Mouse (Mus musculus) kidney, adult 9 months (tissue): Measurements from ENCODE around the gene Txndc8.
A peak's percentile ranks its signal among the peaks of the same experiment; 100 is the strongest.

Experiments used
- DNase-seq: peaks from one replicate; pipeline ENCODE4 v3.0.0; 2022

The Txndc8 gene

DNA sequence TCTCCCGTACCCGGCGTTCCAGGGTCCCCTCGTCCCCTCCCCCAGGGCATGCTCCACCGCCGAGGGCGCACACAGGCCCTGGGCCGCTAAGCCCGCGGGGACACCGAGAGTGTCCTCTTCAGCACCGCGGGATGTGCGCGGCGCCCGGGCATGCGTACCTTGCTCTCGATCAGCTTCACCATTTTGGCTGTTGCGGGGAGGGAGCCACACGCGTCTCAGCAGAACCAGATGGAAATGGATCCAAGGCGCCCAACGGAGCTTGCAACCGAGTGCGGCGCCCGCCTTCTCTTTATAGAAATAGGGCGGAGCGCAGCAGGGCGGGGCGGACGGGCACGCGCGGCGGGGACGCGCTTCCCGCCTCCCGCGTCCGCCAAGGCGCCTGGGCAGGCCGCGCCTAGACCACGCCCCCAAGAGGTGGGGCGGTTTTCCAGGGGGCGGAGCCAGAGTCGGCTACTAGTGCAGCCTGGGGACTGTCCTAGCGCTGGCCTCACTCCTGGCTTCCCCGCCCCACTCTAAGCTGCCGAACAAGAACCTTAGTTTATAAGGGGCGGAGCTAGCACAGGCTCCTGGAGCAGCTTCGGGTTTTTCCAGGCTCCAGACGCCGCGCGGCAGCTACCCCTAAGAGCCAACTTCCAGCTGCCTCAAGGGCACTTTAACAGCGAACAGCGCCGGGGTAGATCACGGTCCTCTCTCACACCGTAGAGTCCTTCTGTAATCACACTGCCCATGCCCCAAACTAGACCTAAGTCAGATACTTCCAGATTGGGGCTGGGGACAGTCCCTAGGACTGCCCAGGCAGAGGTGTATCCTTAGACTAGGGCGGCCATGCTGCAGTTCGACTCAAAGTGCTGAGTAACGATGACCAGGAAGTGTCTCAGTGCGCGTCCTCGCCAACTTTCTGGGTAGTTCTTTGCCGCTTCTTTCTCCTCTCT lies 52.6 kb downstream of the Txndc8 start, which contains the start of gene Txn1:
Txn1 (minus strand) TSS at position 383 of the 932 bp plus-strand sequence.
- peak; percentile 99 for DNase-seq

- DNase-seq = peak; percentile 83
These were observed 53.4 kb downstream of the Txndc8 start for GRCm38 (mm10) chr4:57955544-57955958.

DNA sequence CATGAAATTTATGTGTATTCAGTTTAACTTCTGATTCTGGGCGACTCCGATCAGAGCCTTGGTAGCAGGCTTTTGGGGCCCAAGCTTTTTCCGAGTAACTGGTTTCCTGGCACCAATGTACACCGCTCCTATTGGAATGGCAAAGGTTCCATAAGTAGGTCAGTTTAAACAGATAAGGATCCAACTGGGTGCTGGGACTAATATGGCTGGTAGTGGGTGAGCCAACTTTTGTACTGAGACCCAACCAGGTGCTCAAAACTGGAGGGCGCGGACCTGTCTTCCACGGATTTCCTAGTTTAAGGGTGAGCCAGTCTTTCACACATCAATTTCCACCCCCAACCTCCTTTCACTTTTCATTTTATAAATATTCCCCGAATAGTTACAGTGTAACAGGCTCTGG lies 53.9 kb downstream of the Txndc8 start:
- DNase-seq = no peak

- DNase-seq = peak; percentile 28
These were observed 54.3 kb downstream of the Txndc8 start for GRCm38 (mm10) chr4:57954580-57954979.

DNA sequence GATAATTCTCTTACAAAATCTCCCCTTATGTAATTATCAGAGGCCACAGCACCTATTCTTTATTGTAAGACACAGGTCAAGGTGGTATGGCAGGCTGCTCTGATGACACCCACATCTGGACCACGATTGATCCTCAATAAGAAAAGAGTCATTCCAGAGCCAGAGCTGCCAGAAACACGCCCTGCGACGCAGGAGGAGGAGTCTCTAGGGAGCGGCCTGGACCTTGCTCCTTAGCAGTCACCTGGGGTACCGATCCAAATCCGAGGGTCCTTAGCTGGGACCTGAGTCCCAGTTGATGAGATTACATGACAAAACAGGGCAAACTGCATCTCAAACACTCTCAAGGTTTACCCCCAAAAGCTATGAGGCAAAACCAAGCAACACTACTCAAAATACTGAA lies 55.1 kb downstream of the Txndc8 start:
- peak; percentile 73 for DNase-seq

DNA sequence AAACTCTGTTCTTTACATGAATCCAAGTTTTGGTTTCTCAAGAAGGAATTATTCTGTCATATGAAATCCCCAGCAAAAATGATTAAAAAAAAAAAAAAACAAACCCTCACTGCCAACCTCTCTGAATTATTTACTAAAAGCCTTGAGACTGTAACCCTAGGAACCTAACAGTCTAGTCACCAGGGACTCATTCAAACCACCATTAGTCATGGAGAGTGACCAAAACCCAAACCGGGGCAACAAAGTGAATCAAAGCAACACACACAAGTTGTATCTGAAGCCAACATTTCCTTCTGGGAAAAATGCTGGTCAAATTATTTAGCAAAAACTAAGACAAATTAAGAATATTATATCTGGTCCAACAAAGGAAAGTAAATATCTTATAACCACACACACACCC lies 56.0 kb downstream of the Txndc8 start:
- DNase-seq = peak; percentile 51

DNA sequence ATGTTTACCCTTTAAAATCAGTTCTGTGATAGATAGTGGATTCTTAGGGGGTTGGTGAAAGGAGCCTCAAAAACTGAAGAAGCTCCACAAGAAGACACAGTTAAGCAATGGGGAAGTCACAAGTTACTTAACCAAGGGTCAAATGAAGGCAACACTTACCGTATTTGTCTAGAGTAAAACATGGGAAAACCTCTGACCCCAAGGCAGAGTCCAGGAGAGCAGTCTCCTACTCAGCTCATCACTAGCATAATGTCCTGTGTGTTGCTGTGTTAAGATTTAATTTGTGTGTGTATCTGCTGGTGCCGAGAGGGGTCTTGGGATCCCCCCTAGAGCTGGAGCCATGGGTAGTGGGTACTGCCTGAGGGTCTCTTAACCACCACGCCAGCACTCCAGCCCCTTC lies 56.5 kb downstream of the Txndc8 start:
- peak; percentile 80 for DNase-seq

GRCm38 (mm10) chr4:57949866-57950265 lies 59.1 kb downstream of the Txndc8 start:
- DNase-seq = peak; percentile 78

DNA sequence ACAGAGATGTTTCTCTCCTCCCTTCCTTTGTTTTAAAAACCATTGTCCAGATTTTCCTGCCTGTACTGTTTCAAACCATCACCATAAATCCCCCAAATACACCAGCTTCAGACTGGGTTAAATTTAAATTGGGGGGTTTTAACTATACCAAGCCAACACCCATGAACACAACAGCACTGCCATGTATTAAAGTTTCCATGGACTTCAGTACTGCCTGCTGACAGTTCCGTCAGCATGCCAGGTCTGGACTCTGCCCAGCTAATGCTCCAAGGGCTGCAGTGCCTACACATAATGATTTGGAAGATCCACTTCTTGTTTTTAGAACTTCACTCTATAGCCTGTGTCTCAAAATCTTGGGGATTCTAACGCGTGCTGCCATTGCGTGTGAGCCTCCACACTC lies 61.4 kb downstream of the Txndc8 start:
- DNase-seq = peak; percentile 34

GRCm38 (mm10) chr4:57947036-57947435 lies 61.9 kb downstream of the Txndc8 start:
- no peak for DNase-seq

DNA sequence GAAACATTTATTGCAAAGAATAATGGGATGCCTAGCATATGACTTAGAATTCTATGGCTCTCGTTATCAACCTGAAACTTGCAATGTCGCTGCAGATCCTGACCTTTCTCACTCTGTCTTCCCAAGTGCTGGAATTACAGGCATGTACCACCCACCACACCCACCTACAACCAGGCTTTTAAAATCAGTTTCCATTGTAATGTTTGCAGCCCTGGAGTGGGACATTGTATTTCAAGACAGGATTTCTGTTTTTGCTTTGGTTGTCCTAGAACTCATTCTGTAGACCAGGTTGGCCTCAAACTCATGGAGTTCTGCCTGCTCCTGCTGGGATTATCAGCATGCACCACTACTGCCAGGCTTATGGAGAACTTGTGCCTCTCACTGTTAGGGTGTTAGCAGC lies 66.0 kb downstream of the Txndc8 start:
- DNase-seq = no peak

- DNase-seq = no peak
These were observed 68.3 kb downstream of the Txndc8 start for GRCm38 (mm10) chr4:57940631-57941030.

- no peak for DNase-seq
These were observed 71.6 kb downstream of the Txndc8 start for GRCm38 (mm10) chr4:57937292-57937691.

DNA sequence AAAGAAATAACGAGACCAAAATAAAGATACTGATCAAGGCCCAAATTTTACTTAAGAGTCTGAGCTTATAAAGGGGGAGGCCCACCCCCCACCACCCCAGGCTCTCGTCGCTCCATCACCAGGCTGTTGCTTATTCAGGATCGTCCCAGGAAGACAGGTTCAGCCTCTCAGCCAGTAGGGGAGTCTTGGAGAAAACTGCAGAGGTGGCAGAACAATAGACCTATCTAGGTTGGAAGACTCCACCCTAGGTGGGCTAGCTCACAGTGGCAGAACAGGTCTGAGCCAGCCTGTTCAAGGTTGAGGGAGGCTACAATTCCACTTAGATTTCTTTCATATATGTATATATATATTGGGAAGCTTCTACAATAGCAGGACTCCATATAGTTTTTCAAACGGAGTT lies 74.7 kb downstream of the Txndc8 start:
- DNase-seq = no peak
